Mouse (Mus musculus) cerebellum, adult 11 months (tissue): ENCODE results near the gene A1cf.

Experiments
- DNase-seq: peaks from one replicate; pipeline ENCODE4 v3.0.0; 2022

Gene A1cf

DNA sequence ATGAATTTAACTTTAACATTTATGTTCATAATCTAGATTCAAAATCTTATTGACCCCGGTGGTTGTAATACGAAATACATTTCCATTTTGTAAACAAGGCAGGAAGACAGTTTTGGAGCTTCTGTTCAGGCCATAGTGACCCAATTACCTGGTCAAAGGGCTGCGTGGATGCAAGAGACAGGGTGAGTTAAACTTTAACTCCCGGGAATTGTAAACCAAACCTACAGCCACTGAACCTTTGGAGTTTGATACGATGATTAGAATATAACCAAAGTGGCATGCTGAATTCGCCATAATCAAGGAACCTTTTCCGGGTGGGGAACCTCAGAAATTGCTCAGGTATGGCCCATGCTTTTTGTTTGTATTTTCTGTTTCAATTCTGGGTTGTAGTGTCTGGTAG, at the start of gene A1cf:
TSS of gene A1cf (plus strand) at position 244 of the 400 bp plus-strand sequence.
- DNase-seq: no peak

- no peak for DNase-seq
These were observed 34.3 kb upstream of the A1cf start for GRCm38 (mm10) chr19:31834250-31834649.

- no peak for DNase-seq
These were observed 6.7 kb upstream of the A1cf start for GRCm38 (mm10) chr19:31861909-31862308.

GRCm38 (mm10) chr19:31862512-31863249, 5.9 kb upstream of the A1cf start:
- no peak for DNase-seq

DNA sequence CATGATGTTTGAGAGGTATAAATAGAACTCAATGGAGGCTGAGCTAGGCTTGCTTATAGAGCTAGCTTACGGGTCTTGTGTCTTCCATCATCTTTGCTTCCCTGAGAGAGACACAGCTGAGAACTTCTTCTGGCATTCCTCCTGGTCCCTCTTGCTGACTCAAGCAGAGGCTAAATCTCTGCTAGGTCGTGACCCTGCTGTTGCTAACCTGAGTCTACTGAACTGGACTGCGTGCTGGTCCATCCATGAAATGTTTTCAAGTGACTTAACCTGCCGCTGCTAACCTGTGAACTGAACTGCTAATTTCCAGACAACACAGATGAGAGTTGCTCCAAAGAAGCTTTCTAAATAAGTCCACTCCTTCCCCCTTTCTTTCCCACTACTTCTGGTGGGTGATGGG, 3.1 kb upstream of the A1cf start:
- no peak for DNase-seq

DNA sequence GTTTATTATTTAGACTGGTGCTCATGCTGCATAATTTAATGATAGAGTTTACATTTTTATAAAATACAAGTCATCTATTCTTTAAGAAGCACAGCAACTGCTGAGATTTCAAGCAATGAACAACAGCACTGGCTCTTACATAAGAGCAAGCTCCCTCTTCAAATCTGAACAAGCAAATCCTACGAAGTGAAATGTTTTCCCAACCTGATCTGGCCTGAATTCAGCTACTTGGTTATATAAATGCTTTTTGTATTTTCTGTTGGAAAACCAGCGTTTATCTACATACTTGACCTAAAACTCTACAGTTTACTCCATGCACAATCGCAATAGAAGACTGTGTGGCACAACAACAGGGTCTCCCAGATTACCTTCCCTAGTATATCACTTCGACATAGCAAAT, 488 bp upstream of the A1cf start:
- DNase-seq: no peak

GRCm38 (mm10) chr19:31868971-31869370, 407 bp downstream of the A1cf start:
- DNase-seq: no peak

- DNase-seq: no peak
These were observed 2.8 kb downstream of the A1cf start for GRCm38 (mm10) chr19:31871377-31871776.

- no peak for DNase-seq
These were observed 9.4 kb downstream of the A1cf start for GRCm38 (mm10) chr19:31877968-31878367.

- DNase-seq: no peak
These were observed 16.0 kb downstream of the A1cf start for GRCm38 (mm10) chr19:31884594-31884993.

DNA sequence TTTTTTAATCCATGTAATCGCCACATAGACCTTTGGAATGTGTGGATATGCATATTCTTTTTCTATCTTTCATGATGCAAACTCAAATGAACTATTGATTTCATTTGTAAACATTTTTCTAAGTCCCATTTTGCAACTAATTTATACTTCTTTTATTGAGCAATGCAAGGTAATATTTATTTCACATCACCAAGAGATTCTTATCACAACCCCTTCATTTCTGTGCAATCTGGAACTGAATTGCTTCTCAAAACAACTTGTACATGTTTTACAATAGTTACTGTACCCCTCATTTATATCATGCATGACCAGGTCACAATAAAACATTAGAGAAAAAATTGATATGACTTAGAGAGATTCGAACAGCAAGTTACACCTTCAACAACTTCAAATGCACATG, 18.7 kb downstream of the A1cf start:
- DNase-seq: no peak

- DNase-seq: no peak
These were observed 21.4 kb downstream of the A1cf start for GRCm38 (mm10) chr19:31889988-31890387.

DNA sequence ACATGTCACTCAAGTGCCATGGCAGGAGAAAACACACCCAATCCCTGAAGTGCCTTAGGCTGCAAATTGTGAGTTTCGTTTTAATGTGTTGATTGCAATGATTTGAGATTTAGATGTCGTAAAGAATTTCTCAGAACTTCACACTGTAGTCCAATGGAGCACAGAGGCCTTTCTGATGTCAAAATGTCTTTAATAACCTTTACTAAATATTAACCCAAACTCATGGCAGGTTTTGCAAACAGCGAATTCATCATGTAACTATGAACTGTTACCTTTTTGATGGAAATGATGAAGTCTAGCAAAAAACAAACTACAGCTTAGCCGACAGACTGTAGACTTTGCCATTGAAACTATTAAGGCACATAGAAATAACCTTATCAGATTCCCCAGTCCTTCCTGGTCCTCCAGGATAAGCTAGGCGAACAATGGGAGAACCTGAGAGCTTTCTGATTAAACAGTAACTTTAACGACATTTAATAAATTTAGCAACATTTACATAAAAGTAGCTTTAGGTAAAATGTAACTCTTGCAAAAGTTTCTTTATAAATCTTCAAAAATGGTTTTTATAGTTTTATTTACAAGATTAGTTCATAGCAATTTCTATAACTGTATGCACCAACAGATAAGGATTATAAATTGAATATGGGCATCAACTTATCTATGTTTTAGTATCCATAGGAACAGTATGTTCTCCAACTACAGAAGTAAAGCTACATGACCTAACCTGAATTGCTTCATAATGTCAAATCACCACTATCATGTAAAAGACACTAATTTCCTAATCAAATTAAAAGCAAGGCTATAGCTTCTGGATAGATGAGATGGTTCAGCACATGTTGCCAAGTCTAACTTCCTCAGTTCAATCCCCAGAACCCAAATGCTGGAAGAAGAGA, 22.7 kb downstream of the A1cf start:
- DNase-seq: no peak

- DNase-seq: no peak
These were observed 27.4 kb downstream of the A1cf start for GRCm38 (mm10) chr19:31895971-31896370.

DNA sequence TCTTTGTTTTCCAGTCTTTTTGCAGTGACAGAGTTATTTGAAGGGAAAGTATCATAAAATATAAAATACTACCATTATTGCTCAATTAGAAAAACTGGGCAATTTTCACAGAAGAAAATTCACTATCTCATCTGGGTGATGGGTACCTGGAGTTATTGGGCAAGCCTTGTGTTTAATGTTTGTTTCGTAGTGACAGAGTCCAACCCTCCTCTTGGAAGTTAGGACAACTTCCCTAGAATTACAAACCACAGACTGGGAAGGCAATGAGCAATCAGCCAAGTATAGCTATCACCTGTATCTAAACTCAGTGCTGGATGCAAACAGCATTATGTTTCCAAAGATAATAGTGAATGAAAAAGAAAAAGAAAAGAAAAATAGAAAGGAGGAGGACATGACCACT, 28.1 kb downstream of the A1cf start:
- DNase-seq: no peak

DNA sequence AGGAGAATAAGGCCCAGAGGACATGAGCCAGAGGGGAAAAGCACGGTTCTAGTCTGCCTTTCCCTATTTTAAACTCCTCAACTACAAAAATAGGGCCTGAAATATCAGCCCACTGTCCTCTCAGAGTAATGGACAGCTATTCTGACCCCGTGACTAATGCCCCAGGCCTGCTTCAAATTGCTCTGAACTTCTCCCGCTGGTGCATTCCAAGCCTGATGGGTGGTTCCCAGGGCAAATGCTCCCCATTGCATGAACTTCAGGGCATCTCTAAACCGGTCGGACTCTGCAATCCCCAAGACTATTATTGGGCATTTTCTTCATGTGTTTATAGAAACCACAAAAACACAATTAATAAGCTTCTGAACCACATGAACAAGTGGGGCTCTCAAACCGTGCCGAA, 37.1 kb downstream of the A1cf start:
- DNase-seq: no peak

DNA sequence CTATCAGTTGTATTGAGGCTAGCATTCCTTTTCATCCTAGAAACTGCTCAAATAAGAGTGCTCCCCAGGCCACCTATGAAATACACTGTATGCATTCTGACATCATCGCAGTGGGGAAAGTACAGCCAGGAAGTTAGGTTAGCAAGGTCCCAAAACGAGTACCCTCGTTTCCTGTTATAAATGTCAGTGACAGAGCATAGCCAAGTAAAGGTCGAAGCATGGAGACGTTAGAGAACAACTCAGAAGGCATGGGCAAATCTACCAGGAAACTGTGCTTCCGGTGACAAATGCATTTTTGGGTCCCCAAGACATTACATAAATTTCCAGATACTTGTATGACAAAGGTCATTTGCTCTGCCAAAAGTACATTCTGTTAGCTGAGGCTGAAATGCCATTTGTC, 41.9 kb downstream of the A1cf start:
- no peak for DNase-seq

DNA sequence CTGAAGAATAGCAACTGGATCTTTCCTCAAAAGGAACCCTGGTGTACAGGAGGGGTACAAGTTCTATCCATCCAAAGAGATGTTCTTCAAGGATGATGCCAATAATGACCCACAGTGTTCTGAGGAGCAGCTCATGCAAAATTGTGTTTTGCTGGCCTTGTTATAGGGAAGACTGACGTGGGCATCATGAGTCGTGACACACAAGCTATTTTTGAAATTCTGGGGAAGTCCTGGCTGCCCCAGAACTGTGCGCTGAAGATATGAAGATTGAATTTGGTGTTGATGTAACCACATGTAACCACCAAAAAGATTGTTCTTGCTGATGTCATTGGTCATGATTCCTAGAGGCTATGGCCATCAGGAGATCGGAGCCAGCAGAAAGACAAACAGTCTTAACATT, 45.4 kb downstream of the A1cf start:
- no peak for DNase-seq

- no peak for DNase-seq
These were observed 51.8 kb downstream of the A1cf start for GRCm38 (mm10) chr19:31920357-31920756.

GRCm38 (mm10) chr19:31921852-31922251, 53.3 kb downstream of the A1cf start:
- no peak for DNase-seq

DNA sequence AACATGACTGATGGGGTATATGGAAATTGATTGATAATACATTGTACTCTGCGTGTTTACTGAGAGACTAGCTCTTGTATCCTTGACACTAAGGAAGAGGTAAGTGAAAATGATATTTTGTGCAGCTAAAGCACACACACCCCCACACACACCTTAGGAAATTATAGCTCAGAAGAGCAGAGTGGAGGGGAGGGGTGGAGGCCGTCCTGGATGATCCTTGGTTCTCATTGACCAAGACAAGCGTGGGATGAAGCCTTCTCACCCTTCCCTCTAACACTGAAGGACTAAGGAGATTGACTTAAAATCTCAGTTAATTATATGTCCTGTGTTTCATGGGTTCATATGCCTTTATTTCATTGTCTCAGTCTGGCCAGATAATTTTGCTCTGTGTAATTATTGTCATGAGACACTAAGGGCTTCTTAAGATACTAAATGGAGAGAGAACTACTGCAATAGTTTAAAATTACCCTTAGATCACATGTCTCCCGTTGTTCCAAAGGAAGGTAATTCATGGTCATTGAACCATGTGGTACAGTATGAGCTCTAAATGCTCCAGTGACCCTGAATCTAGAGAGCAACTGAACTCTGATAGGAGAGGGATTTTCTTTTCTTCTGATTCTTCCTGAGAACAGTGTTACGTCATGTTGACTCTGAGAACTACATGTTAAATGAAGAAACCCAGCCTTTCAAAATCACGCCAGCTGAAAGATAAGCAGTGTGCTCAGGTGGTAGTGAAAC, 55.2 kb downstream of the A1cf start:
- no peak for DNase-seq

DNA sequence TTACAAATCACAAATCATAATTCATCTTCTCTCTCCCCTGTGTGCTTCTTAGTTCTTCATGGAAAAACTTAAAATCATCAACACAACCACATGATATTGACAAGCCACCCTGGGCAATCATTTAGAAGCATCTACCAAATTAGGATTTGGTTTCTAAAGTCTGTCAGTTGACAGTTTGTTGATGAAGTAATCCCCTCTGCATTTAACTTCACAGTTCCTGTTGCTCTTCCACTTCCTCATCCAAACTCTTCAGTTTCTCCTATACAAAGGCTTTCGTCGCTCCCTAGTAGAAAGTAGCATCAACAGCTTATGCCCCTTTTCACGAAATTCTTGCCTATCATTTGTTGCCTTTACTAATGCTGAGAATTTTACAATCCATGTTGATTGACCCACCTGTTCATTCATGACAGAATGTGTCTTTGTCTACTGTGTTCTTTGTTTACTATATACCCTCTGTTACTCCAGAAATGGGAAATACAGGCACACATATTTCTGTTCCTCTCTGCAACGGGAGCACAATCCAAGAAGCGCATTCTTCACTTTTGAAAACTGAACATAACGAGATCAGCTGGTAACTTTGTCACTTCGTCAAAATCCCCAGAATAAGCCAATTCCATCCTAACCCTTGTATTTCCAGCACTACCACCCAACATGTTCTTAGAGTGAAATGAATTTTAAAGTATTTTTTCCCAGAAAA, 82.4 kb downstream of the A1cf start:
- no peak for DNase-seq

- DNase-seq: no peak
These were observed 85.2 kb downstream of the A1cf start for GRCm38 (mm10) chr19:31953799-31954198.
